Mouse (Mus musculus): Measurements from ENCODE around the gene Thsd4.

Gene Thsd4

GRCm38 (mm10) chr9:60150511-60150910 is 371.3 kb downstream of the Thsd4 start:
- no peak for DNase-seq (ENCODE audit: low spot score in 2 of 2)

DNA sequence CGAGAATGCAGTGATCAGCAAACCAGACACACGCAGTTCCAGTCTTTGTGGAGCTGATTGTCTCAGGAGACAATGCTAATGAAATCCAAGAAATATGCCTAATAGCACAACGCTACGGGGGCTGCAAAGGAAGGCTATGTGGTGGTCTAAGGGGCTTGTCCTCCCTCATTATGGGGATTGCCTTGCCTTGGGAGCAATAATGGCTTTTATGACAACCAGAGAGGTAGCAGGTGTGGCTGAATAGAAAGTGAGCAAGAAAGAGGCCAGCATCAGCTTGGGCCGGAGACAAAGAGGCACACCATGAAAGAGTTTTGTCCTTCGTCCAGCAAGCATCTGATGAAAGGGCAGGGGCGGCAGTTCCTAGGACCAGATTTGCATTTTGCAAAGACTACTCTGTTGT is 372.9 kb downstream of the Thsd4 start:
- DNase-seq (ENCODE audit: low spot score in 2 of 2) = no peak

- no peak for DNase-seq (ENCODE audit: low spot score in 2 of 2)
These were observed 374.4 kb downstream of the Thsd4 start for GRCm38 (mm10) chr9:60147401-60147800.

- no peak for DNase-seq (ENCODE audit: low spot score in 2 of 2)
These were observed 378.0 kb downstream of the Thsd4 start for GRCm38 (mm10) chr9:60143816-60144215.

- DNase-seq (ENCODE audit: low spot score in 2 of 2) = no peak
These were observed 380.7 kb downstream of the Thsd4 start for GRCm38 (mm10) chr9:60141081-60141514.

- DNase-seq (ENCODE audit: low spot score in 2 of 2) = no peak
These were observed 381.4 kb downstream of the Thsd4 start for GRCm38 (mm10) chr9:60140411-60140810.

GRCm38 (mm10) chr9:60139446-60139845 is 382.4 kb downstream of the Thsd4 start:
- no peak for DNase-seq (ENCODE audit: low spot score in 2 of 2)

GRCm38 (mm10) chr9:60129235-60129991 is 392.4 kb downstream of the Thsd4 start:
- DNase-seq (ENCODE audit: low spot score in 2 of 2) = no peak

DNA sequence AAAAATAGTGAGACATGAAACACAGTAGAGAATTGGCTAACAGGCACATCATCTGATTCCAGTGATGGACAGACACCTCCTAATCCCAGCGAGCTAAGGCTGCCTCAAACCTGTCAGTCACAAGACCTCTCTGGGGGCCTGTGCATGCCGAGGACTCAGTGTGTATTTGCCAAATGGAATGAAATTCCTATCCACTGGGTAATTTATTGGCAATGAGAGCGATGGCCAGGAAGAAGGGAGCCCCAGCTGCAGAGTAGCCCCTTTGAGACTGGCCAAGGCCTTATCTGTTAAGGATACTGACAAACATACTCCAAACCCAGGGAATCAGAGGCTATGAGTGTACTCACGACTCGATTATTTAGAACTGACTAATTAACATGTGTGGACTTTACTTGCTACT is 394.9 kb downstream of the Thsd4 start:
- DNase-seq (ENCODE audit: low spot score in 2 of 2) = no peak

GRCm38 (mm10) chr9:60124102-60124501 is 397.7 kb downstream of the Thsd4 start:
- DNase-seq (ENCODE audit: low spot score in 2 of 2) = no peak

- DNase-seq (ENCODE audit: low spot score in 2 of 2) = no peak
These were observed 398.8 kb downstream of the Thsd4 start for GRCm38 (mm10) chr9:60123066-60123465.

GRCm38 (mm10) chr9:60119846-60120245 is 402.0 kb downstream of the Thsd4 start:
- DNase-seq (ENCODE audit: low spot score in 2 of 2) = peak in 1 of 2 experiments; percentile 11

- no peak for DNase-seq (ENCODE audit: low spot score in 2 of 2)
These were observed 404.0 kb downstream of the Thsd4 start for GRCm38 (mm10) chr9:60117831-60118230.

DNA sequence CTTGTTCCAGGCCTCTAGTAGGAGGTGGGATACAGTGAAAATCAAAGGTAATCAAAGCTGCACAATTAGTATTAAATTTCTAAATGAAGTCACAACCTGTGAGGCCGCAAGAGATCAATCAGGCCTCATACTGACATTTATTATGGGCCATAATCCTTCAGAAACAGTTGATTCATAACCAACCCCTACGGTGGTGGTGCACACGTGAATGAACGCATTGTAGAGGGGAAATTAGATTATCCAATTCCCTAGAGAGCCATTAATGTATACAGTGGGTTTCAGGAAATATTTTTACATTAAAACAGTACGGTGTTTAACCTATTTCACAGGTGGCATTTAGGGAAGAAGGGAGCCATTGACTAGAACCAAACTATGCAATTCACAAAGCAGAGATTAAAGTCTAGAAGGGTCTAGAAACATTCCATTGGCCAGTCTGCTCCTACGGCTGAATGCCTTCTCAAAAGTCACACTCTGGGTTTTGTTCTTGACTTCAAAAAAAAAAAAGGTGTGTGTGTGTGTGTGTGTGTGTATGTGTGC is 406.1 kb downstream of the Thsd4 start:
- no peak for DNase-seq (ENCODE audit: low spot score in 2 of 2)

DNA sequence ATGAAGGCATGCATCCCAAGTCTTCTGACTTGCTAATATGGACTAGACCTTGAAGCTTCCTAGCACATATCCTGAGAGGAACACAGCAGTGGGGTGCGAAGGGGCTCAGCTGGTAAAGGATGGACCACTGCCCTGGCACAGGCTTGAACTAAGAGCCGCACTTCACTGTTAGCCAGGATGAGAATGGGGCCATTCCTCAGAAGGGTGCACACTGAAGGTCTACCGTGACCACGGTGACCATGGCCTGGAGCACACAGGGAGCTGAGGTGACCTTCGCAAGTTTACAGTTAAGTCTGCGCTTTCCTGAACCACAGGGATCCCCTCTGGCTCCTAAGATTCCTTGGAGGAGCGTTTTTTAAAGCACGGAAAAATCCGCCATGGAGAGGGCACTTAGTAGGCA is 406.5 kb downstream of the Thsd4 start:
- no peak for DNase-seq (ENCODE audit: low spot score in 2 of 2)

DNA sequence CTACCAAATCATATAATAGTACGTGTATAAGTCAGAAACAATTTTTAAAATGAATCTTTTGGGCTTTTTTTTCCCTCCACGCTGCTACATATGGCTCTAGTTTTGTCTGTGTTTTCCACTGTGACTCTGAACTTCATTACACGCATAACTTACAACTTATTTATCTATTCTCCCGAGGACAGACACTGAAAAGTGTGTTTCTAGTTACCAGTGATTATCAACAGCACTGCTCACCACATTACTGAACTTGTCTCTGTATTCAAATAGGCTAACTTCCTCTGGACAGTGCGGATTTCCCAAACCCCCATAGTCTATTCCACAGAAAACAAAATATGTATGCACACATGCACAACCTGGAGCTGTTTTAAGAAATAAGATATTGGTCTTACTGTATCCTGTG is 411.6 kb downstream of the Thsd4 start:
- no peak for DNase-seq (ENCODE audit: low spot score in 2 of 2)

DNA sequence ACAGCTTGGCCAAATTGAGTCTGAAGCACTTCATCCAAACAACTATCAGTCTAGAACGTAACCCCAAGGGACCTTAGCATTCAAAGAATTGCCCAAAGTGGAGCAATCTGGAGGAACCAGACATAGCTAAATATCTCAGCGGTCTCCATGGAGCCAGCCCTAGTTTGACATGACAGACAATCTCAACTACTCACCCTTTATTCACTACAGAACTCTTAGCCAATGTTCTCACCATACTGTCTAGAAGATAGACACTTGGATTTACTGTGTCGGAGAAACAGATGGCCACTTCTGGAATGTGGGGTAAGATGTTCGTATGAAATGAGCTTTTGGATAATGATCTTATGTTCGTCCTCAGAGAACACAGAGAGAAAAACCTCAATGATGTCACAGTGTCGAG is 415.2 kb downstream of the Thsd4 start:
- no peak for DNase-seq (ENCODE audit: low spot score in 2 of 2)

DNA sequence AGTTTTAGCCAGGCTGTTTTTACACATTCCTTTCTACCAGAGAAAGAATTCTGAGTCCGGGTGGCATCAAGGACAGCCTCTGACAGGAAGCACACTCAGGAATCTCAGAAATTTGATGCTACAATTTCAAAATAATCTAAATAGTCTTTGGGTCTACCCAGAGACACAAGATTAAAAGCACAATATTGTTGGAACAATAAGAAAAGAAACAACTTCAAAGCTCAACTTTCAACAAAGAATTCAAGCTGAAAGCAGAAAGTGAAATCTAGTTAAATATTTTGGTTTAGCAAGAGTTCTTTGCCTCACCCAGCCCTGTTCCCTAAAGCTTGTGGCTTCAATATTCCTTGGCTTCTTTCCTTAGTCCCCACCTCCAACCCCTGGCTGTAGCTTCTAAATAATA is 415.7 kb downstream of the Thsd4 start:
- DNase-seq (ENCODE audit: low spot score in 2 of 2) = no peak

GRCm38 (mm10) chr9:60094211-60094610 is 427.6 kb downstream of the Thsd4 start:
- DNase-seq (ENCODE audit: low spot score in 2 of 2) = no peak

DNA sequence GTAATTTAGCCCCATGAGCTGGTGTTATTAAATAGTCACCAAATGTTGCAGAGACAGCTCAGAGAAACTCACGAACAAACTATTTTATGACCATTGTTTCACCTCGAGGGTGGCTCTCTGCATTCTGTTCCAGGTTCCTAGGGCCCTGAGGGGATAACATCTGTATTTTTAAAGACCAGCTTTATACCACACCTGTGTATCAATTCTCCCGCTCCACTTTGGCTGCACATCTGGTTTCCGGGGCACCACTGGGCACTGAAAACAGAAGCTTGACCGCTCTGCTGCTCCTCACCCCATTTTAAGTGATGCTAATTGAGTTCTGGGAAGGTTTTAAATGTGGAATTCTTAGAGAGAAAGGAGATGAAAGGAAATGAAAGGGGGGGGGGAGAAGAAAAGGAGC is 429.4 kb downstream of the Thsd4 start:
- DNase-seq (ENCODE audit: low spot score in 2 of 2) = no peak

DNA sequence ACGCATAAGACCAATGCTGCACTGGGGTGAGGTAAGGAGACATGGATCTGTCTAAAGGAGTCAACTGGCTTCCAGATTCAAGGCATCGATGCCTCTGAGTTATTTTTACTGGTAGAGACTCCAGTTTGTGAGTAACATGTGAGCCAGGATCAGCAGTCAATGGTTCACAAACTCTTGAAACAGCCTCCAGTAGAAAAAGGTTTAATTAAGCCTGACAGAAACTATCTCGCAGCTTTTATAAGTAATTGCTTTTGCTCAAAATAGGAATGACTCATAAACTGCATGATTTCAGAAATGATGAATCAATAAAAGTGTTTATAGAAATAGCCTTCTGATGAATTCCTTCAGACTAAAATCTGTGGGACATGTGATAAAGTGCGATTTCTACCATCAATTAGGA is 432.4 kb downstream of the Thsd4 start:
- DNase-seq (ENCODE audit: low spot score in 2 of 2) = no peak

- DNase-seq (ENCODE audit: low spot score in 2 of 2) = no peak
These were observed 433.7 kb downstream of the Thsd4 start for GRCm38 (mm10) chr9:60088101-60088500.

GRCm38 (mm10) chr9:60082107-60082581 is 439.7 kb downstream of the Thsd4 start:
- no peak for DNase-seq (ENCODE audit: low spot score in 2 of 2)

- DNase-seq (ENCODE audit: low spot score in 2 of 2) = no peak
These were observed 444.1 kb downstream of the Thsd4 start for GRCm38 (mm10) chr9:60077761-60078160.
